In the genomic region with DNA sequence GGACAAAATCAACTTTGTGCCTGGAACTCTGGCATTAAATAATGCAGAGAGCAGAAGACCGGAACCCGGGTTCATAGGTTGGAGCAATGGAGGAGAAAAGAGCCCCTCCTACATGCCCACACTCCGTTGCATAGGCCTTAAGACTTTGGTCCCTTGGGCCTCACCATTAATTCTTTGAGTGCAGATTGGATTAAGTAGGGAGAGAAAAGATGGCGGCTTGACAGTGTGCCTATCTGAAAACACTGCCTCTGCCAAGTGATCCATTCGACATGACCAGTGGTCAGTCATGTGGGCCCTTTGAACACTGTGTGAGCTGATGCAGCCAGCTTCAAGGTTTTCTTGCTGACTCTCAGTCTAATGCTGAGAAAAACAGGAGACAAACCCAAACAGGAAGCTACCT, we compare ENCODE assay signal across 21 mouse cellular contexts. TPM values are rescaled to one million over a fixed set of nuclear protein-coding genes. Genes with fewer than 3 reads are reported as not detected.
DNase-seq lines count a peak whose midpoint lies in the region; TF ChIP-seq lines count a peak whose summit lies in the region.
"Had no signal": no experiment of that assay in that cellular context is flagged by ENCODE, and none has a peak within 500 bp of the region (broad histone marks: within the 10 kb centered on the region; RNA-seq: fewer than 3 reads in every experiment).

No protein-coding gene starts in this region.

- H3K27me3 ChIP-seq in heart, embryonic 10.5 days (ENCODE audit: insufficient read depth, poor library complexity, severe bottlenecking): no peaks in the 10 kb centered on the region
- no peaks in the 10 kb centered on the region for H3K27me3 ChIP-seq in kidney, adult 2 months (replicated peaks; ENCODE audit: control insufficient read depth, insufficient read depth, low read length)
- H3K27me3 ChIP-seq in limb, embryonic 10.5 days (ENCODE audit: low read depth, poor library complexity, severe bottlenecking): no peaks in the 10 kb centered on the region
- H3K27me3 ChIP-seq: hindbrain, embryonic 15.5 days; liver, embryonic 12.5 days; Patski had no signal

- no peak overlapping the region for H3K4me3 ChIP-seq in heart, embryonic 10.5 days
- H3K4me3 ChIP-seq in kidney, adult 2 months (ENCODE audit: insufficient read depth, low read depth, low read length): no peak overlapping the region
- H3K4me3 ChIP-seq in limb, embryonic 10.5 days: no peak overlapping the region
- H3K4me3 ChIP-seq: erythroblast, embryonic 14.5 days; hindbrain, embryonic 10.5 days; hindbrain, embryonic 15.5 days; left cerebral cortex, adult 2 months; liver, embryonic 12.5 days had no signal

- WGBS in heart, embryonic 10.5 days: 93% methylated on average over 5 of the region's 5 CpGs
- WGBS in kidney, adult 2 months: 58% methylated on average over 5 of the region's 5 CpGs
- WGBS in limb, embryonic 10.5 days: 90% methylated on average over 5 of the region's 5 CpGs

- H3K9me3 ChIP-seq in heart, embryonic 10.5 days: no peaks in the 10 kb centered on the region
- no peaks in the 10 kb centered on the region for H3K9me3 ChIP-seq in limb, embryonic 10.5 days (replicated peaks)
- H3K9me3 ChIP-seq: hindbrain, embryonic 10.5 days; hindbrain, embryonic 15.5 days; liver, embryonic 12.5 days had no signal

- no peaks in the 10 kb centered on the region for H3K36me3 ChIP-seq in heart, embryonic 10.5 days
- no peaks in the 10 kb centered on the region for H3K36me3 ChIP-seq in kidney, adult 2 months (ENCODE audit: control insufficient read depth, insufficient read depth, low read length)
- no peaks in the 10 kb centered on the region for H3K36me3 ChIP-seq in limb, embryonic 10.5 days
- H3K36me3 ChIP-seq: G1E; hindbrain, embryonic 10.5 days; hindbrain, embryonic 15.5 days; liver, embryonic 12.5 days had no signal

- H3K27ac ChIP-seq in heart, embryonic 10.5 days: no peak overlapping the region
- H3K27ac ChIP-seq in kidney, adult 2 months (ENCODE audit: insufficient read depth, low read depth, low read length): peak overlapping the region; percentile 90
- H3K27ac ChIP-seq in limb, embryonic 10.5 days: no peak overlapping the region
- H3K27ac ChIP-seq: hindbrain, embryonic 10.5 days; hindbrain, embryonic 15.5 days; left cerebral cortex, adult 2 months; liver, embryonic 12.5 days had no signal

- peaks cover 27% of the 10 kb centered on the region for H3K4me1 ChIP-seq in heart, embryonic 10.5 days
- peaks cover 52% of the 10 kb centered on the region for H3K4me1 ChIP-seq in kidney, adult 2 months (ENCODE audit: control insufficient read depth, insufficient read depth, low read length)
- H3K4me1 ChIP-seq in limb, embryonic 10.5 days: peaks cover 16% of the 10 kb centered on the region

- no peak for TF ChIP-seq POLR2A in kidney, adult 2 months (IDR thresholded peaks at IDR 0.05; ENCODE audit: low read depth, low read length)

- no peak for TF ChIP-seq CTCF in kidney, adult 2 months (conservative IDR thresholded peaks at IDR 0.05; ENCODE audit: insufficient read depth, insufficient read length, low read depth, low read length)

- peak; percentile 93 for DNase-seq in heart, adult 11 months
- no peak for DNase-seq in heart, embryonic 10.5 days (ENCODE audit: low spot score)
- DNase-seq in kidney, adult 2 months: peak; percentile 84
- DNase-seq in kidney, postnatal 4 days: no peak
- peak; percentile 33 for DNase-seq in kidney, postnatal 10 days
- DNase-seq in limb, embryonic 10.5 days (ENCODE audit: low spot score): no peak
- no peak for DNase-seq in ovary, adult 18-20 months (ENCODE audit: low spot score)
- DNase-seq: cerebellum, adult 11 months; cerebellum, postnatal 14 days; liver, postnatal 0 days; lung, postnatal 36 days; spleen, adult 18-20 months; thymus, adult 18-20 months; thymus, postnatal 25 days had no signal

RNA-seq across cellular contexts. Expression of a gene that starts 53.5 kb away (rescaled TPM):
- polyA plus RNA-seq in heart, embryonic 10.5 days (2016; fragmentation: Nextera tagmentation; extraction: Ambion mirVana): 19.3 and 31.0 TPM in 2 replicates
- polyA plus RNA-seq in kidney, adult 2 months (2012; rRNA removed): 12.4 and 14.9 TPM in 2 replicates
- 28.9 and 37.5 TPM in 2 replicates for polyA plus RNA-seq in limb, embryonic 10.5 days (2016; fragmentation: Nextera tagmentation; extraction: Ambion mirVana)

Comparison
In these comparisons a context has a peak if more than half of its experiments do, and no peak if none do; other contexts are left out.
1. DNase-seq: peak in heart, adult 11 months (single experiment), kidney, adult 2 months (single experiment) and kidney, postnatal 10 days (single experiment); none in heart, embryonic 10.5 days (single experiment), kidney, postnatal 4 days (0 of 2), limb, embryonic 10.5 days (single experiment) and ovary, adult 18-20 months (single experiment).